Mouse (Mus musculus) heart, adult 2 months (tissue): ENCODE data around the gene Taok1.

Source experiments
- CTCF ChIP-seq: fragments of 200-600 bp; IDR thresholded peaks from 2 replicates; pipeline ENCODE4 v1.8.1; 2022; ENCODE audit warnings: antibody characterized with exemption, mild to moderate bottlenecking, moderate library complexity
- EP300 ChIP-seq: fragments of 200-500 bp; IDR thresholded peaks from 2 replicates; pipeline ENCODE4 v1.6.1; 2011; ENCODE audit warnings: low read depth, low read length, control low read depth; ENCODE audit not compliant: insufficient read depth
- POLR2A ChIP-seq: fragments of 200-500 bp; IDR thresholded peaks from 2 replicates; pipeline ENCODE4 v1.6.1; 2011; ENCODE audit warnings: mild to moderate bottlenecking, low read depth, low read length, control low read depth; ENCODE audit not compliant: insufficient read depth

GRCm38 (mm10) chr11:77624002-77624401, 16.4 kb upstream of the Taok1 start:
- TF ChIP-seq CTCF (no peak), EP300 (no peak), POLR2A (no peak)
